Mouse (Mus musculus): ENCODE measurements around the gene Gm43552. TPM values are rescaled to one million over a fixed set of nuclear protein-coding genes. Genes with fewer than 3 reads are reported as not detected.

Gm43552 gene
- polyA plus RNA-seq, 1 experiment, result not detected

DNA sequence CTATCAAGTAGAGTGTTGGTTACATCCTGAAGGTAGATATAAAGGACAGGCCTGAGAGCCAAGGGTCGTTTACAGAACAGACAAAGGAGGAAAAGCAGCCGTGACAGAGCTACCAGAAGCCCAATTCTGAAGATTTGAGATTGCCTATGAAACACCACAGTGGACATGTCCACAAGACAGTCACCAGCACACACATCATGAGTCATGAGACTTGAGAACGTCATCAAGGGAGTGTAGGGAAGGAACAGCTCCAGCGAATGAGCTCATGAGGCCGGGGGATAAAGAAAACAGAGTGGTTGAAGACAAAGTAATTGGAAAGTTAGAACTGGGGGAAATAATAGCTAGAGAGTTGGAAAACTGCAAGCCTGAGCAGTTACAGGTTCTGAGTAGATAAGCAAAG is 34.8 kb downstream of the Gm43552 start:
- no peaks in the 10 kb centered on the region for H3K9me3 ChIP-seq (ENCODE audit: control insufficient read depth, low read length)
- TF ChIP-seq GATA1 (IDR thresholded peaks at IDR 0.05; ENCODE audit: low read length) (no peak), TAL1 (IDR thresholded peaks at IDR 0.05; ENCODE audit: low read length) (no peak)
- no peaks in the 10 kb centered on the region; the same call in 1 of the 2 replicates for H3K4me1 ChIP-seq (ENCODE audit: control insufficient read depth)
- H3K36me3 ChIP-seq (ENCODE audit: control insufficient read depth), result peaks cover 2% of the 10 kb centered on the region; the same call in 1 of the 2 replicates
- H3K27me3 ChIP-seq (ENCODE audit: control insufficient read depth), result no peaks in the 10 kb centered on the region
- no peak overlapping the region for H3K4me3 ChIP-seq (replicated peaks)

DNA sequence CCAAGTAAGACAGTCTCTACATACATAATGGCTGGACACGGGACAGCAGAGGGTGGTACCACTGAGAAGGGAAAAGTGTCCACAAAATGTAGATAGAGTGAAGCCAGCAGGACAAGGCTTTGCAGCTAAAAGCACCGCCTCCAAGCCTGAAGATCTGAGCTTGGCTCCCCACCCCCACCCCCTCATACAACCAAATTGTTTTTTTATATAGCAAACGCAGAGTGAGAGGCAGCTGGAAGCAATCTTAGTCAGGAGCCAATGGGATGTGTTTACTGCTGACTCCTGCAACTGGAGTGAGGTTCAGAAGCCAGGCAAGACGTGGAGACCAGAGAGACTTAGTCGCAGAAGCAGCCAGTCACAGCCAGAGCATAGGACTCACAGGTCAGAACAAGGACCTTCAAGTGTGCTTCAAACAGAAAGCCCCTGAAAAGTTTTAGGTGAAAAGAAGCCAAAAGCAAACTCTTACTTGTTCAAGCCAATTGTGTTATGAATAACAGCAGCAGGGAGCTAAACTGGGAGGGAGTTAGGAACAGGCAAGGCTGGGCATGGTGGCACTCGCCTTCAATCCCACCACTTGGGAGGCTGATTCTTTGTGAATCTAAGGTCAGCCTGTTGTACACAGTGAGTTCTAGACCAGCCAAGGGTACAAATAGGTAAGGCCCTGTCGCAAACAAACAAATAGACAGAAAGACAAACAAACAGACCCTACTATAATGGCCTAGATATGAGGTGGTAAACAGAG is 35.4 kb downstream of the Gm43552 start:
- Histone ChIP-seq H3K27me3 (ENCODE audit: control insufficient read depth) (no peaks in the 10 kb centered on the region), H3K9me3 (ENCODE audit: control insufficient read depth, low read length) (no peaks in the 10 kb centered on the region), H3K4me1 (ENCODE audit: control insufficient read depth) (no peaks in the 10 kb centered on the region; the same call in 1 of the 2 replicates), H3K4me3 (replicated peaks) (no peak overlapping the region), H3K36me3 (ENCODE audit: control insufficient read depth) (peaks cover 2% of the 10 kb centered on the region; the same call in 1 of the 2 replicates)
- TF ChIP-seq GATA1 (IDR thresholded peaks at IDR 0.05; ENCODE audit: low read length) (no peak), TAL1 (IDR thresholded peaks at IDR 0.05; ENCODE audit: low read length) (no peak)

DNA sequence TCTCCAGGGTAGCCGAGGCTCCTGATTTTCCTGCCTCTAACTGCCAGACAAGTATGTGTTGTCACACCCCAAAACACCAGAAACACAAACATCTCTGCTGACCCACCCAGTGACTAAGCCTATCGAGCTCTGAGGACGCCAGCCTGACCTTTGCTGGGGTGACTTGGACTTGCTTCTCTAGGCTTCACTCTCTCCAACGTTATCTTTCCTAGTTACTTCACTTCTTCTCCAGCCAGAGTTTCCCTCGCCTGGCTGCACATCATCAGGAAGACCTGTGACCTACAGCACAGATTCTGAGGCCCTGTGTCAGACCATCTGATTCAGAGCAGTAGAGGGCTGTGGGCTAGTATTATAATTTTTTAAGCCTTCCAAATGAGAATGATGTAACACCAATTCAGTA is 37.9 kb downstream of the Gm43552 start:
- Histone ChIP-seq H3K9me3 (ENCODE audit: control insufficient read depth, low read length) (no peaks in the 10 kb centered on the region), H3K4me3 (replicated peaks) (no peak overlapping the region), H3K36me3 (ENCODE audit: control insufficient read depth) (peaks cover 2% of the 10 kb centered on the region; the same call in 1 of the 2 replicates), H3K4me1 (ENCODE audit: control insufficient read depth) (no peaks in the 10 kb centered on the region; the same call in 1 of the 2 replicates), H3K27me3 (ENCODE audit: control insufficient read depth) (no peaks in the 10 kb centered on the region)
- TF ChIP-seq GATA1 (IDR thresholded peaks at IDR 0.05; ENCODE audit: low read length) (no peak), TAL1 (IDR thresholded peaks at IDR 0.05; ENCODE audit: low read length) (no peak)

DNA sequence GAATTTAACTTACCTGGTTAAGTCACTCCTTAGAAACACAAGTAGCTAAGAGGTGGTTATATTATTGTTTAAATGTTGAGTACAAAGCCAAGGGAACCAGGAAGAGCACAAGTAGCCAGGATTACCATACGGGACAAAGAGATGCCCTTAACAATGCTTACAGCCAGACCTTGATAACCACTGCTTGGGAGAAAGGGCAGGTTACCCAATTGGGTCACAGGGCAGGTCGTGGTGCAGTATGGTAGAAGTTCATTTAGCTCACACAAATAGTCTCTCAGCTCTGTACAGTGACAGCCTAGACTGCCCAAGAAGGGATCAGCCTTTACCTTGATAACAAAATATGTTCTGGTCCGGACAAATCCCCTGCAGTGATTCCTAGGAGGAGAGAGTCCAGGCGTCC is 43.7 kb downstream of the Gm43552 start:
- Histone ChIP-seq H3K36me3 (ENCODE audit: control insufficient read depth) (no peaks in the 10 kb centered on the region; the same call in 1 of the 2 replicates), H3K9me3 (ENCODE audit: control insufficient read depth, low read length) (no peaks in the 10 kb centered on the region), H3K27me3 (ENCODE audit: control insufficient read depth) (no peaks in the 10 kb centered on the region), H3K4me1 (ENCODE audit: control insufficient read depth) (no peaks in the 10 kb centered on the region), H3K4me3 (replicated peaks) (no peak overlapping the region)
- TF ChIP-seq GATA1 (IDR thresholded peaks at IDR 0.05; ENCODE audit: low read length) (no peak), TAL1 (IDR thresholded peaks at IDR 0.05; ENCODE audit: low read length) (no peak)

DNA sequence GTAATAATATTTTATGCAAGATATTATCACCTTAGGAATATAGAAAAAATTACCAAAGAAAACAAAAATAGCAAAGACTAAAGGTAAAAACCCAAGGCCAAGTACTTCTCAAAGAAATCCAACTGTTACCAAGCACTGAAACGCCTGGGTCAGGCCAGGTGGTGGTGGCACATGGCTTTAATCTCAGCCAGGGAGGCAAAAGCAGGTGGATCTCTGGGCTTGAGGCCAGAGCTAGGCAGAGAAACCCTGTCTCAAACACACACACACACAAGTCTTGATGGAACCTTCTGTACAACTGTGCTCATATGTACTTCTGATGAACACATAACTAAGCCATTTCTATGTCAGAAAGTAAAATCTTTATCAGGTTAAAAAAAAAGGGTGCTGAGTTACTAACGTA is 44.8 kb downstream of the Gm43552 start:
- no peak for TF ChIP-seq TAL1 (IDR thresholded peaks at IDR 0.05; ENCODE audit: low read length)
- no peak for TF ChIP-seq GATA1 (IDR thresholded peaks at IDR 0.05; ENCODE audit: low read length)

DNA sequence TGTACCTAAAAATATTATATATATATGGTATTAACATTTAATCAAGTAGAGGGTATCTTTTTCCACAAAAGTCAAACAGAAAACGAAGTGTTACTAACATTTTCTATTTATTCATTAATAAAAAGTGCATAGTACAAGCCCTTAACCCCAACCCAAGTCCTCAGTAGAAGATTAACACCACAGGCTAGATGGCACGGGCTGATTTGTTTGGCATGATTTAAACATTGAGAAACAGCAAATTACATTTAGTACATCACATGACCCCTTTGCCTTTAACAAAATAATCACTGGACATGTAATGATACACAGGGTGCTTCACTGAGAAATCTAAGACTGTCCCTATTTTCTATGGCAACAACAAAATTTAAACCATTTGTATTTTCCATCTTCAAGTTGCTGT is 45.9 kb downstream of the Gm43552 start:
- no peaks in the 10 kb centered on the region for H3K9me3 ChIP-seq (ENCODE audit: control insufficient read depth, low read length)
- no peak for TF ChIP-seq TAL1 (IDR thresholded peaks at IDR 0.05; ENCODE audit: low read length)
- no peak for TF ChIP-seq GATA1 (IDR thresholded peaks at IDR 0.05; ENCODE audit: low read length)
- no peak overlapping the region for H3K4me3 ChIP-seq (replicated peaks)
- H3K36me3 ChIP-seq (ENCODE audit: control insufficient read depth), result no peaks in the 10 kb centered on the region; the same call in 1 of the 2 replicates
- peaks cover 2% of the 10 kb centered on the region; the same call in 1 of the 2 replicates for H3K4me1 ChIP-seq (ENCODE audit: control insufficient read depth)
- H3K27me3 ChIP-seq (ENCODE audit: control insufficient read depth), result no peaks in the 10 kb centered on the region

More for the DNA sequence above, 44.8 kb downstream of the Gm43552 start:
- H3K4me3 ChIP-seq (replicated peaks), result no peak overlapping the region
- no peaks in the 10 kb centered on the region for H3K9me3 ChIP-seq (ENCODE audit: control insufficient read depth, low read length)
- no peaks in the 10 kb centered on the region; the same call in 1 of the 2 replicates for H3K36me3 ChIP-seq (ENCODE audit: control insufficient read depth)
- no peaks in the 10 kb centered on the region for H3K27me3 ChIP-seq (ENCODE audit: control insufficient read depth)
- H3K4me1 ChIP-seq (ENCODE audit: control insufficient read depth), result peaks cover 2% of the 10 kb centered on the region; the same call in 1 of the 2 replicates

DNA sequence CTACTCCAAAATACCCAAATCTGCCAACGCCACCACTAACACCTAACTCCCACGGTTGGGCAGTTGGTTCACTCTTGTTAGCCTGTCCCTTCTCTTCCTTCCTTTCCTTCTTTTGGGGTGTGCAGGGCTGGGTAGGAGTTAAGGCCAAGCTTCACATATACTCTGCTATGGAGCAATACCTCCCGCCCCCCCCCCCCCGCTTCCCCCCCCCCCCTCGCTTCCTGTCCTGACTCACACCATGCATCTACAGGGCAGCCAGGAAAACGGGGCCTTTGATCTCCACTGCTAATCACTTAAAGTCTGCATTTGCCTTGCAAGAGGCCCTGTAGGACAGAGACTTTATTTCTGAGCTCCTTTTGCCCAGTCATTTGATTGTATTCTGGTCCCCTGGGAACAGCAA is 47.7 kb downstream of the Gm43552 start:
- Histone ChIP-seq H3K9me3 (ENCODE audit: control insufficient read depth, low read length) (no peaks in the 10 kb centered on the region), H3K4me1 (ENCODE audit: control insufficient read depth) (peaks cover 4% of the 10 kb centered on the region; the same call in 1 of the 2 replicates), H3K36me3 (ENCODE audit: control insufficient read depth) (no peaks in the 10 kb centered on the region; the same call in 1 of the 2 replicates), H3K27me3 (ENCODE audit: control insufficient read depth) (no peaks in the 10 kb centered on the region; the same call in 1 of the 2 replicates), H3K4me3 (replicated peaks) (no peak overlapping the region)
- TF ChIP-seq GATA1 (IDR thresholded peaks at IDR 0.05; ENCODE audit: low read length), result no peak
- TF ChIP-seq TAL1 (IDR thresholded peaks at IDR 0.05; ENCODE audit: low read length), result no peak

DNA sequence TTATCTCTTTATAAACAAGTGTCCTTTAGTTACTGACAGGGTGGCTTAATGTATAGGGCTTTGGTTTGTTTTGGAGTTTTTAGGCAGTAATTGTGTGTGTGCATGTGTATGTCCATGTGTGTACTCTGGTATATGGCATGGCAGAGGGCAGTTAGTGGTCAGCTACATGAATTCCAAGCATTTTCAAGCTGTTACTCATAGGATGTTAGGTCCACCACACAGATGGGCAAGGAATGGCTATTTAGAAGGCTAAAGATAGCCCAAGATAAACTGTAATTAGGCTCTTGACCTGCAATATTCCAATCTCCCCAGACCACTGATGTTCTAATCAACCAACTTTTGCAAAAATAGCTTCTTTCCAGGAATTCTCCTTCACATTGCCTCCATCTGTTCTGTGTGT is 54.6 kb downstream of the Gm43552 start:
- H3K9me3 ChIP-seq (ENCODE audit: control insufficient read depth, low read length), result no peaks in the 10 kb centered on the region
- TF ChIP-seq TAL1 (IDR thresholded peaks at IDR 0.05; ENCODE audit: low read length) (no peak), GATA1 (IDR thresholded peaks at IDR 0.05; ENCODE audit: low read length) (no peak)
- H3K4me1 ChIP-seq (ENCODE audit: control insufficient read depth), result peaks cover 23% of the 10 kb centered on the region
- peaks cover 21% of the 10 kb centered on the region for H3K27me3 ChIP-seq (ENCODE audit: control insufficient read depth)
- no peaks in the 10 kb centered on the region for H3K36me3 ChIP-seq (ENCODE audit: control insufficient read depth)
- no peak overlapping the region for H3K4me3 ChIP-seq (replicated peaks)

DNA sequence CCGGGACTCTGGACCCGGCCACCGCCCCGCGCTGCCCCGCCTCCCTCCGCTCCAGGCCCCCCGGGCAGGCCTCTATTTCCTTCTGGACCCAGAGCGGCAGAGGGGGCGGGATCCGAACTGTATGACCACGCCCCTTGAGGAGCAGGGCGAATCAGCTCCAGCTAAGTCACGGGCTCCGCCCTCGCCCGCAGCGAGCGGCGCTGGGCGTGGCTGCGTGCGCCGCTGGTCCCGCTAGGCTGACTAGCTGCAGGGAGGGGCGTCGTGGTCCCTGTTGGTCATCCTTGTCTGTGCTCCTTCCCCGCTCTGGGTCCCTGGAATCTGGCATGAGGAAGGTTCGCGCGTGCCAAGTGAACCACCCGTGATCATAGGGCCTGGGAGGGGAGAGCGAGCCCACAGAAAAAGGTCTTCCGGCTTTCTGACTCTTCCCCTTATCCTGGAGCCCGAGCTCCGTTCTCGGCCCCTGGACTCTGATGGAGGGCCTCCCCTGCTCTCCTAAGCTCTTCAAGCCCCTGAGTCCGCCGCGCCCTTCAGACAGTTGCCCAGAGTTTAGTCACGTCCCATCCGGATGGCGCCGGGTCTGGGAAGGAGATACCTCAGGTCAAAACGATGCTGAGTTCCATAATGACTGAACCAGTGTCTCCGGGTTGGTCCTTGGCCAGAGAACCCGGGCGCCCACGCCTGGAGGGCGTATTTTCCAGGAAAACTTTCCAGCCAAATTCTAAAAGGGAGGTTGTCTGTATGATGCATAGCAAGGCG is 56.6 kb downstream of the Gm43552 start, which contains the start of gene Ugdh:
Gene Ugdh (minus strand): TSS at position 144 of the 756 bp plus-strand sequence.
- H3K9me3 ChIP-seq (ENCODE audit: control insufficient read depth, low read length), result no peaks in the 10 kb centered on the region
- H3K27me3 ChIP-seq (ENCODE audit: control insufficient read depth), result peaks cover 21% of the 10 kb centered on the region
- peak within 1 kb of the TSS; percentile 88 for H3K4me3 ChIP-seq (replicated peaks)
- peaks cover 23% of the 10 kb centered on the region for H3K4me1 ChIP-seq (ENCODE audit: control insufficient read depth)
- H3K36me3 ChIP-seq (ENCODE audit: control insufficient read depth), result no peaks in the 10 kb centered on the region
- TF ChIP-seq GATA1 (IDR thresholded peaks at IDR 0.05; ENCODE audit: low read length) (no peak), TAL1 (IDR thresholded peaks at IDR 0.05; ENCODE audit: low read length) (no peak)
